Mouse (Mus musculus) liver, embryonic 14.5 days (tissue): ENCODE data around the gene Cdh18. TPM values are rescaled to one million over a fixed set of nuclear protein-coding genes. Genes with fewer than 3 reads are reported as not detected.
"Not testable (repeated sequence)": the region's sequence is repeated elsewhere in the genome, so short reads cannot be mapped to it uniquely, and the experiment has no call there.

Source experiments
- ATAC-seq: fragments of 200-750 bp; cut with Nextera tagmentation; 2 replicates; pipeline ENCODE4 v1.8.0; 2017; ENCODE audit warnings: moderate number of reproducible peaks, mild to moderate bottlenecking, moderate library complexity; ENCODE audit not compliant: insufficient read depth
- DNase-seq, 3 experiments: peaks; one replicate each; pipeline ENCODE4 v3.0.0-alpha.2; 2012 to 2013; ENCODE audit warnings: low read depth in 3 of 3, low spot score in 3 of 3
- H3K27ac ChIP-seq: fragments of 300-500 bp; sonication (generic); 2 replicates; pipeline ENCODE4 v1.5.1; 2014; ENCODE audit warnings: moderate library complexity, mild to moderate bottlenecking, control low read depth, inconsistent platforms
- H3K27me3 ChIP-seq: fragments of 300-500 bp; sonication (generic); 2 replicates; pipeline ENCODE4 v1.6.1; 2014; ENCODE audit warnings: mild to moderate bottlenecking, low read length, moderate library complexity; ENCODE audit not compliant: control insufficient read depth, insufficient read depth
- H3K36me3 ChIP-seq: fragments of 300-500 bp; sonication (generic); replicated peaks from 2 replicates; pipeline ENCODE4 v1.6.1; 2014; ENCODE audit warnings: low read depth; ENCODE audit not compliant: control insufficient read depth, insufficient read depth
- H3K4me1 ChIP-seq, 2 experiments: fragments of 200-500 bp in 1 of 2; fragments of 300-500 bp in 1 of 2; sonication (generic) in 1 of 2; replicated peaks; 2 replicates each; pipeline ENCODE4 v1.6.1; 2012 to 2014; ENCODE audit warnings: antibody characterized with exemption in 1 of 2, inconsistent platforms in 1 of 2, low read length in 1 of 2; ENCODE audit not compliant: control insufficient read depth in 2 of 2, insufficient read depth in 2 of 2
- H3K4me2 ChIP-seq: fragments of 300-500 bp; sonication (generic); 2 replicates; pipeline ENCODE4 v1.6.1; 2014; ENCODE audit warnings: low read depth, mild to moderate bottlenecking, control low read depth, moderate library complexity
- H3K4me3 ChIP-seq, 2 experiments: fragments of 200-500 bp in 1 of 2; fragments of 300-500 bp in 1 of 2; sonication (generic) in 1 of 2; 2 replicates each; pipeline ENCODE4 v1.5.1; 2012 to 2014; ENCODE audit warnings: low read depth in 2 of 2, low read length in 2 of 2, mild to moderate bottlenecking in 2 of 2, control low read depth in 1 of 2, inconsistent platforms in 1 of 2, moderate library complexity in 1 of 2; ENCODE audit not compliant: insufficient read depth in 1 of 2
- H3K9ac ChIP-seq: fragments of 300-500 bp; sonication (generic); replicated peaks from 2 replicates; pipeline ENCODE4 v1.6.1; 2014; ENCODE audit warnings: mild to moderate bottlenecking, control low read depth, moderate library complexity
- H3K9me3 ChIP-seq: fragments of 300-500 bp; sonication (generic); 2 replicates; pipeline ENCODE4 v1.6.1; 2016; ENCODE audit warnings: low read length, mixed read lengths; ENCODE audit not compliant: control insufficient read depth
- CTCF ChIP-seq: IDR thresholded peaks from 2 replicates; pipeline ENCODE4 v1.5.1; 2016; ENCODE audit warnings: antibody characterized with exemption, low read depth, control low read depth
- EP300 ChIP-seq: IDR thresholded peaks from 2 replicates; pipeline ENCODE4 v1.6.1; 2016; ENCODE audit warnings: antibody characterized with exemption, low read depth
- WGBS: fragments of 180-500 bp; shearing (Covaris S2); extraction: QIAGEN DNeasy Blood & Tissue Kit; methylation state at CpG from one replicate; pipeline ENCODE4 v1.1.7; 2014; ENCODE audit not compliant: insufficient replicate concordance; 5-methylcytosine and 5-hydroxymethylcytosine counted together
- polyA plus RNA-seq, 2 experiments: library from polyadenylated mRNA; depleted of rRNA in 1 of 2; stranded (reverse) in 1 of 2; unstranded in 1 of 2; fragments of >200 nt; fragmentation: Nextera tagmentation in 1 of 2; extraction: Ambion mirVana in 1 of 2; gene quantifications; 2 replicates each; pipeline versions ENCODE4 v1.2.1 to v1.2.3; 2012 to 2014

Gene Cdh18
- polyA plus RNA-seq, 2 experiments, result 0.08 TPM; not detected in 1

DNA sequence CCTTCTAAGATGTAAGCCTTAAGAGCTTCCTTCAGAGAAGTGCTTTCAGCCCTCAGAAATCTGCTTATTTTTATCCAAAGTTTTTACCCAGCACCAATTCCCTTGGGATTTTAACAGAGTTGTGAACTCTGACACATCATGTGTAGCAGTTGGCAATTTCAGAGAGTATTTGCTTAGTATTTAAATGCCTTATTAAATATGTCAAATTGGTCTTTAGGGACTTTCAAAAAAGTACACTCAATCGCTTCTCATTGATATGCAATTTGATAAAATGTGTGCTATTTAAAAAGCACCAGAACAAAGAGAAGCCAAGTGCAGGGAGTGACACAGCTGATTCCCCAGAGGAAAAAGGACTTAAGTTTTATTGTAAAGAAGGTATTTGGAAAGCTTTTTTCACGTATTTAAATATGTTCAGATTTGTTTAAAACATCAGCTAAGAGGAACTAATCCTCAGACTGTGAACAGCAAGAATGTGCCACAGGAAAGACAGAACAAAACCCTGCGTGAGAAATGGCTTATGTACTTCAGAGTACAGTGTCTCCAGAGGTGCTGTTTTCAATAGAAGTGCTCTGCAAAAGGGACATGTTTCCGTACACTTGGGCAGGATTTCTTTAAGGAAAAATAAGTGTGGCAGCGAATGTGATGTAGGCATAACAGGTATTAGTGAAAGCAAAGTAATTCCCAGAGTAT is 709.1 kb downstream of the Cdh18 start:
- no peak for TF ChIP-seq CTCF
- no peak for TF ChIP-seq EP300

DNA sequence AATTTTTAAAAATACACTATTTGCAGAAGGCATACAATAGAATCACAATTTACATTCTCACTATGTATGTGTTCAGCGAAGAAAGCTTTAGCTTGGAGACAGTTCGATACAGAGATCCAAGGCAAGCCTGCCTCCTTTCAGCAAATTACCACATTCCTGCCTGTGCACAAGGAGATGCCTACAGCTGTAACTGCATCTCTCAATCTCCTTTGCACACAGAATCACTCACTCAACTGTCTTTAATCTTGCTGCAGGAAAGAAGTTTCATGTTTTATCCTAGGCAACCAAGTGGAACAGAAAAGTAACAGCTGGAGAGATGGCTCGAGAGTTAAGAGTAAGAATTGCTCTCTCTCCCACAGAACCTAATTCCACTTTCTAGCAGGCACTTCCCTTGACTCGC is 729.6 kb downstream of the Cdh18 start:
- DNase-seq (no peak), ATAC-seq (no peak)
- Histone ChIP-seq H3K27me3 (no peaks in the 10 kb centered on the region), H3K9me3 (no peaks in the 10 kb centered on the region), H3K9ac (no peak overlapping the region), H3K27ac (no peak overlapping the region), H3K4me2 (no peak overlapping the region), H3K36me3 (no peaks in the 10 kb centered on the region), H3K4me3 (no peak overlapping the region), H3K4me1 (no peaks in the 10 kb centered on the region)
- 52% methylated on average over 4 of the region's 4 CpGs for WGBS
- TF ChIP-seq EP300 (no peak), CTCF (no peak)

More for the DNA sequence above, 709.1 kb downstream of the Cdh18 start:
- Histone ChIP-seq H3K27me3 (no peaks in the 10 kb centered on the region), H3K4me3 (no peak overlapping the region), H3K4me1 (no peaks in the 10 kb centered on the region), H3K36me3 (no peaks in the 10 kb centered on the region), H3K9ac (no peak overlapping the region), H3K27ac (no peak overlapping the region), H3K4me2 (no peak overlapping the region), H3K9me3 (no peaks in the 10 kb centered on the region)
- 46% methylated on average over 5 of the region's 5 CpGs for WGBS
- ATAC-seq (no peak), DNase-seq (no peak)

DNA sequence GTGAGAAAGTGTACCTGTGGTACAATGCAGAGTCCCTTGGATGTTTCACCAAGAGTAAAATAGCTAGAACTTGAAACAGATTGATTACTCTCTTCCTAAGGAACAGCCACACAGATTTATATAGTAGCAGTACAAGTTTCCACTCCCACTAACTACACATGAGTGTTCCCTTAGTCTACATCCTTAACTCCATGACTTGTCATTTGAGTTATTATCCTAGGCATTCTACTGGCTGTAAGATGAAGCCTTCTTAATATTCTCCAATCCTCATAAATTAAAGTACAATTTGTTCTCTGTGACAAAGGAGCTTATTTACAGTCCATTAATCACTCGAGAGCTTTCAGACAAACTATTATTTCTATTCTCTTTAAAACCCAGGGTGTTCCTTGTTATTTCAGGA is 756.2 kb downstream of the Cdh18 start:
- H3K4me2 ChIP-seq, result no peak overlapping the region
- no peaks in the 10 kb centered on the region for H3K9me3 ChIP-seq
- no peak overlapping the region for H3K9ac ChIP-seq
- DNase-seq, result no peak
- no peaks in the 10 kb centered on the region for H3K4me1 ChIP-seq
- no peaks in the 10 kb centered on the region for H3K27me3 ChIP-seq
- TF ChIP-seq CTCF (no peak), EP300 (no peak)
- ATAC-seq, result no peak
- no peaks in the 10 kb centered on the region for H3K36me3 ChIP-seq
- H3K27ac ChIP-seq, result no peak overlapping the region
- no peak overlapping the region for H3K4me3 ChIP-seq
- 31% methylated on average over 1 of the region's 1 CpGs for WGBS

DNA sequence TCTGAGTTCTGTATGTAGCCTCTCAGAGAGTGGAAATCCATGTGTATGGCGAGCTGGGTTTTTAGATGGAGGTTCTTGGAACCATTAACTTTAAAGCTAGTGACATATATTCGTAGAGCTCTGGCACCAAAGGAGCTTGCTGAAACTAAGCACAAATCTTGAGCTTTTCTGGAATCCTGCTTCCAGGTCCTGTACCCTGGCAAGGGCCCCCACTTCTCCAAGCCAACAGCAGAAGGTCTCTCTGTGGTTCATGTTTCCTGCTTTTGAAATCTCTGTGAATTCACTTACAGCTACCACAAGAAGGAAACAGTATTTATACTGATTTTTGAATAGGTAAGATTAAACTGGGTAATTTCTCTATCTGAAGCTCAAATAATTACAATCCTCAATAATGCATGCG is 767.9 kb downstream of the Cdh18 start:
- TF ChIP-seq CTCF (no peak), EP300 (no peak)
- DNase-seq (no peak), ATAC-seq (no peak)
- Histone ChIP-seq H3K4me2 (no peak overlapping the region), H3K4me1 (no peaks in the 10 kb centered on the region), H3K27me3 (no peaks in the 10 kb centered on the region), H3K36me3 (no peaks in the 10 kb centered on the region), H3K9me3 (no peaks in the 10 kb centered on the region), H3K27ac (no peak overlapping the region), H3K9ac (no peak overlapping the region), H3K4me3 (no peak overlapping the region)
- WGBS, result 58% methylated on average over 3 of the region's 3 CpGs

DNA sequence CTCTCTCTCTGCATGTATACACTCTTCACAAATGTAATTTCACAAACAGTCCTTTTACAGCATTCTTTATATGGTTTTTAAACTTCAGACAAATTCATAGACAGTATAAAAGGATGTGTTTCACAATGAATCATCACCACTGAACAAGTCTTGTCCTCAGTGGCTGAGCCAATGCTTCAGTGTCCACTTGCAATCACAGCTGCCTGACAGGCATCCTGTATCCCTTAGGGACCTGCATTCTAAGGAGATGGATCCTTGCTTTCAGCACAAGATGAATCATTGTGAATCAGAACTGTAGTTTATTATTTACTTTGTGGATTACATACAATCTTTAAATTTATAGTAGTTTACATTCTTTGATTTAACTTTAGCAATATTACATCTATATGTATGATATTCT is 768.6 kb downstream of the Cdh18 start:
- Histone ChIP-seq H3K27me3 (no peaks in the 10 kb centered on the region), H3K4me2 (no peak overlapping the region), H3K4me3 (no peak overlapping the region), H3K9ac (no peak overlapping the region), H3K27ac (no peak overlapping the region), H3K36me3 (no peaks in the 10 kb centered on the region), H3K4me1 (no peaks in the 10 kb centered on the region), H3K9me3 (no peaks in the 10 kb centered on the region)
- no peak for TF ChIP-seq CTCF
- DNase-seq (no peak), ATAC-seq (no peak)

DNA sequence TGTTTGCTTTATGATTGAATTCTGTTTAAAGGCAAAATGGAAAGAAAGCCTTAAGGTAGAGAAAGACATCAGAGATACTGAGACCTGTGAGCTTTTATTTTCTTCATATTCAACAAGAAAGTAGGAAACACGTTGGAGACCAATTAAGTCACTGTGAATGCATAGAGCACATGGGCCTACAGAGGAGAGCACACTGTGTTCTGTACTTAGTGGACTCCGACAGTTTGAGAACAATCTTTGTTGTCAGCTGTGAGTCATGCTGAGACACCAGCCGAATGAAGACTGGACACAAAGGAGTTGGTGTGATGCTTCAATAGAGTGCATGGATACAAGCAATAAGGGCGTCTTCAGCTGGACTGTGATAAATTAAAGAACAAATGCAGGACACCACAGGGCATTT is 791.5 kb downstream of the Cdh18 start:
- not testable (repeated sequence) for H3K36me3 ChIP-seq, H3K9me3 ChIP-seq, H3K4me2 ChIP-seq, H3K27ac ChIP-seq, ATAC-seq, H3K4me3 ChIP-seq, H3K4me1 ChIP-seq, DNase-seq, H3K27me3 ChIP-seq, H3K9ac ChIP-seq
- no CpG with 5 or more reads among the region's 4 CpGs for WGBS
